Mouse (Mus musculus): ENCODE results near the gene P2ry10. TPM values are rescaled to one million over a fixed set of nuclear protein-coding genes. Genes with fewer than 3 reads are reported as not detected.
"Not testable (repeated sequence)": the region's sequence is repeated elsewhere in the genome, so short reads cannot be mapped to it uniquely, and the experiment has no call there.

Gene P2ry10
- not detected in 2 replicates for polyA plus RNA-seq (2015; fragmentation: Nextera tagmentation; extraction: Ambion mirVana)

DNA sequence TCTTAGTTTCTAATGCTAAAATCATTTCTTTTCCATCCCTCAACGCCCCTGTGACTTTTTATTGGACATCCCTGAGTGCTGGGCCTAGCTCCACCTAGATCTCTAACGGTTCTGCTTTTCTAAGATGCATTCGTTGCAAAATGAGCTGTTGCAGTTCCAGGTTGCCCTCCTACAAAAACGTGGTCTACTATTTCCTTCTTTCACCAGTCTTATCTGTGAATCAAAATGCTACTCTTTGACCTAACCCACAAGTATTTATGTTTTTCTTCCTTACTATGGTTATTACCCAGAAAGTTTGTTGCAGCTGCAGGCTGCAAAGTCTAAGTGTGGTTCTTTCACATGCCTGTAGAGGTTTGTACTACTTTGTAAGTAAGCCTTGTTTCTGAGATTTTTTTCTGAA, at the start of gene P2ry10:
P2ry10 (plus strand) TSS at position 316 of the 400 bp plus-strand sequence.
- Histone ChIP-seq H3K36me3 (ENCODE audit: control insufficient read depth, insufficient read depth, low read length) (no peaks in the 10 kb centered on the region), H3K27me3 (ENCODE audit: control insufficient read depth, insufficient read depth, low read length) (no peaks in the 10 kb centered on the region), H3K9ac (ENCODE audit: low read length) (no peak within 1 kb of the TSS), H3K4me2 (replicated peaks; ENCODE audit: low read depth) (no peak within 1 kb of the TSS), H3K27ac (replicated peaks) (no peak within 1 kb of the TSS), H3K4me1 (replicated peaks; ENCODE audit: control insufficient read depth, insufficient read depth) (no peaks in the 10 kb centered on the region), H3K9me3 (ENCODE audit: control insufficient read depth, low read length) (no peaks in the 10 kb centered on the region), H3K4me3 (ENCODE audit: low read depth, low read length) (no peak within 1 kb of the TSS)
- TF ChIP-seq CTCF (IDR thresholded peaks at IDR 0.05; ENCODE audit: low read depth) (no peak), EP300 (optimal IDR thresholded peaks at IDR 0.05) (no peak)
- DNase-seq (ENCODE audit: low spot score) (no peak), ATAC-seq (ENCODE audit: low FRiP score, low TSS enrichment) (no peak)
- WGBS = 53% methylated on average over 4 of the region's 4 CpGs

DNA sequence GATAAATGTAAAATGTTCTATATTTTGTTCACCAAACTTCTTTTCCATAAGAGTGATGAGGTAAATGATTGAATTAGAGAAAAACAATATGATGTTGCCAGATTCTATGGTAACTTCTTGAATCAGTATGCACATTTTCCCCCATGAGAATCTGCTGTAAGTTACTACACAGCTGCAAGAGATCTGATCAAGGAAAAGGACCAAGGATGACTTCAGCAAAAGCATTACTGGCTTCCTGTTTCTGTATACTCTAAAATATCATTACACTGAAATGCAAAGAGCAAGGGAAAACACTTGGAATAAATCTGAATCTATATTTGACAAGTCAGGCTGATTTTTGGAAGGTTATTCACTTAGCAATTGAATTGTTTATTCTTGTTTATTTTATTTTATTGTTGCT, 49.1 kb upstream of the P2ry10 start:
- TF ChIP-seq CTCF (IDR thresholded peaks at IDR 0.05; ENCODE audit: low read depth) (no peak), EP300 (optimal IDR thresholded peaks at IDR 0.05) (no peak)
- no peaks in the 10 kb centered on the region for H3K9me3 ChIP-seq (ENCODE audit: control insufficient read depth, low read length)
- H3K4me2 ChIP-seq (replicated peaks; ENCODE audit: low read depth) = no peak overlapping the region
- no peak overlapping the region for H3K27ac ChIP-seq (replicated peaks)
- H3K4me1 ChIP-seq (replicated peaks; ENCODE audit: control insufficient read depth, insufficient read depth) = no peaks in the 10 kb centered on the region
- no peak overlapping the region for H3K9ac ChIP-seq (ENCODE audit: low read length)
- H3K27me3 ChIP-seq (ENCODE audit: control insufficient read depth, insufficient read depth, low read length) = no peaks in the 10 kb centered on the region
- no peak for ATAC-seq (ENCODE audit: low FRiP score, low TSS enrichment)
- no peak overlapping the region for H3K4me3 ChIP-seq (ENCODE audit: low read depth, low read length)
- no peak for DNase-seq (ENCODE audit: low spot score)
- H3K36me3 ChIP-seq (ENCODE audit: control insufficient read depth, insufficient read depth, low read length) = no peaks in the 10 kb centered on the region

DNA sequence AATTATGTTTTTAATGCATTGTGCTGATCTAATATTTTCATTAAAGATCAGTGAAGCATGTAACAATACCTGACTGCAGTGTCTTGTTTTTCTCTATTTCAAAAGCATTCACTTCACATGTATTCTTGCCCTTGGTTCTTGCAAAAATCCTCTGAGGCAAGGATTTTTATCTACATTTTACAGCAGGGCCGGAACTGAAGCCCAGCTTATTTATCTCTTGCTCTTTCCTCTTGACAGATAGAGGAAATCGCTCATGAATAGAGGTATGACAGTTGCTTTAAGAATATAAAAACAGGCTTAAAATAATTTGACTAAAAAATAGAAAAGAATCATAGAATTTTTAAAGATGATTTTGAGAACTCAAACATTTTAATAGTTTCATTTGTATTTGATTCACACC, 48.7 kb upstream of the P2ry10 start:
- Histone ChIP-seq H3K27ac (replicated peaks) (no peak overlapping the region), H3K4me3 (ENCODE audit: low read depth, low read length) (no peak overlapping the region), H3K9me3 (ENCODE audit: control insufficient read depth, low read length) (no peaks in the 10 kb centered on the region), H3K4me1 (replicated peaks; ENCODE audit: control insufficient read depth, insufficient read depth) (no peaks in the 10 kb centered on the region), H3K4me2 (replicated peaks; ENCODE audit: low read depth) (no peak overlapping the region), H3K36me3 (ENCODE audit: control insufficient read depth, insufficient read depth, low read length) (no peaks in the 10 kb centered on the region), H3K9ac (ENCODE audit: low read length) (no peak overlapping the region), H3K27me3 (ENCODE audit: control insufficient read depth, insufficient read depth, low read length) (no peaks in the 10 kb centered on the region)
- DNase-seq (ENCODE audit: low spot score) (no peak), ATAC-seq (ENCODE audit: low FRiP score, low TSS enrichment) (no peak)
- TF ChIP-seq CTCF (IDR thresholded peaks at IDR 0.05; ENCODE audit: low read depth) = no peak
- no peak for TF ChIP-seq EP300 (optimal IDR thresholded peaks at IDR 0.05)
- WGBS = 56% methylated on average over 2 of the region's 2 CpGs

DNA sequence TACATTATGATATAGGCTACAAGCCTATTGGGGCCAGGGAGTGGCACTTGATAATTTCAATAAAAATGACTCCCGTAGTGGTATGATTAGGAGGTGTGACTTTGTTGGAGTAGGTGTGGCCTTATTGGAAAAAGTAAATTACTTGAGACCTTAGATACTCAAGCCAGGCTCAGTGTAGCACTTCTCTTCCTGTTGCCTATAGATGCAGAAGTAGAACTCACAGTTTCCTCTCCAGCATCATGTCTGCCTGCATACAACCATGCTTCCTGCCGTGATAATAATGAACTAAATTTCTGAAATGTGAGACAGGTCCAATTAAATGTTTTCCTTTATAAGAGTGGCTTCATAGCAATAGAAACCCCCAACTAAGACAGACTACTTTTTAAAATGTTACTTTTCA, 45.9 kb upstream of the P2ry10 start:
- H3K27me3 ChIP-seq (ENCODE audit: control insufficient read depth, insufficient read depth, low read length) = no peaks in the 10 kb centered on the region
- DNase-seq (ENCODE audit: low spot score) (no peak), ATAC-seq (ENCODE audit: low FRiP score, low TSS enrichment) (no peak)
- H3K9ac ChIP-seq (ENCODE audit: low read length) = no peak overlapping the region
- no peaks in the 10 kb centered on the region for H3K4me1 ChIP-seq (replicated peaks; ENCODE audit: control insufficient read depth, insufficient read depth)
- no peaks in the 10 kb centered on the region for H3K36me3 ChIP-seq (ENCODE audit: control insufficient read depth, insufficient read depth, low read length)
- 82% methylated on average over 2 of the region's 2 CpGs for WGBS
- TF ChIP-seq EP300 (optimal IDR thresholded peaks at IDR 0.05) (no peak), CTCF (IDR thresholded peaks at IDR 0.05; ENCODE audit: low read depth) (no peak)
- H3K4me3 ChIP-seq (ENCODE audit: low read depth, low read length) = no peak overlapping the region
- H3K4me2 ChIP-seq (replicated peaks; ENCODE audit: low read depth) = no peak overlapping the region
- H3K9me3 ChIP-seq (ENCODE audit: control insufficient read depth, low read length) = no peaks in the 10 kb centered on the region
- H3K27ac ChIP-seq (replicated peaks) = no peak overlapping the region

DNA sequence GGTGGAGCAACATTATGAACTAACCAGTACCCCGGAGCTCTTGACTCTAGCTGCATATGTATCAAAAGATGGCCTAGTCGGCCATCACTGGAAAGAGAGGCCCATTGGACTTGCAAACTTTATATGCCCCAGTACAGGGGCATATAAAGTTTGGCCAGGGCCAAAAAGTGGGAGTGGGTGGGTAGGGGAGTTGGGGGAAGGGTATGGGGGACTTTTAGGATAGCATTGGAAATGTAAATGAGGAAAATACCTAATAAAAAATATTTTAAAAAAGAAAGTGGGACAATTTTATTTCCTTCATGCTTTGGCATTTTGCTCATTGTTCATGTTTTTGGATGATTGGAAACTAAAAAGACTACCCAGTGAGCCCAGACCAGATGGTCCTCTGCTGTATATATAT, 4.9 kb upstream of the P2ry10 start:
- not testable (repeated sequence) for H3K27me3 ChIP-seq (ENCODE audit: control insufficient read depth, insufficient read depth, low read length); H3K4me1 ChIP-seq (replicated peaks; ENCODE audit: control insufficient read depth, insufficient read depth); H3K36me3 ChIP-seq (ENCODE audit: control insufficient read depth, insufficient read depth, low read length); H3K9me3 ChIP-seq (ENCODE audit: control insufficient read depth, low read length); DNase-seq (ENCODE audit: low spot score); H3K27ac ChIP-seq (replicated peaks); H3K4me3 ChIP-seq (ENCODE audit: low read depth, low read length); H3K9ac ChIP-seq (ENCODE audit: low read length); ATAC-seq (ENCODE audit: low FRiP score, low TSS enrichment); H3K4me2 ChIP-seq (replicated peaks; ENCODE audit: low read depth)
- 92% methylated on average over 2 of the region's 2 CpGs for WGBS

DNA sequence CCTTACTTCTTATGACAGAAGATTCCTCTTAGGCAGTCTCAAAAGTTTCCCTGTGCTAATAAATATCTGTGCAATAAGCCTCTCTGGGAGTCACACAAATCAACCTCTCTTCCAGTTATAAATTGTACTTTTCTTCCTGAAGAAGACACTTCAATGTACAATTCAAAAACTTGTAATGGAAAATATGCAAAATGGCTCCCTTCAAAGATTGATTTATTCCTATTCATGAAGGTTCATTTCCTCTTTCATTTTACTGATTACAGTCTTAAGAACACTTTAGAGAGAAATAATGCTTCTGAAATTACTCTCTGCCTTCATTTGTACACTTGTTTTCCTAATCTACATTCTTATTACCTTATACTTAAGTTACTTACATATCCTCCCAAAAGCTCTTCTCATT, 4.0 kb upstream of the P2ry10 start:
- Histone ChIP-seq H3K4me2 (replicated peaks; ENCODE audit: low read depth) (no peak overlapping the region), H3K9me3 (ENCODE audit: control insufficient read depth, low read length) (no peaks in the 10 kb centered on the region), H3K9ac (ENCODE audit: low read length) (no peak overlapping the region), H3K4me3 (ENCODE audit: low read depth, low read length) (no peak overlapping the region), H3K27ac (replicated peaks) (no peak overlapping the region), H3K36me3 (ENCODE audit: control insufficient read depth, insufficient read depth, low read length) (no peaks in the 10 kb centered on the region), H3K27me3 (ENCODE audit: control insufficient read depth, insufficient read depth, low read length) (no peaks in the 10 kb centered on the region), H3K4me1 (replicated peaks; ENCODE audit: control insufficient read depth, insufficient read depth) (no peaks in the 10 kb centered on the region)
- ATAC-seq (ENCODE audit: low FRiP score, low TSS enrichment) (no peak), DNase-seq (ENCODE audit: low spot score) (no peak)
- no peak for TF ChIP-seq EP300 (optimal IDR thresholded peaks at IDR 0.05)
- no peak for TF ChIP-seq CTCF (IDR thresholded peaks at IDR 0.05; ENCODE audit: low read depth)

All from stomach, postnatal 0 days (tissue).